Mouse (Mus musculus): ENCODE data around the gene Gna11. TPM values are rescaled to one million over a fixed set of nuclear protein-coding genes. Genes with fewer than 3 reads are reported as not detected.

Gna11 gene
- polyA plus RNA-seq, 1 experiment from 2014 or later = 91.5 TPM

DNA sequence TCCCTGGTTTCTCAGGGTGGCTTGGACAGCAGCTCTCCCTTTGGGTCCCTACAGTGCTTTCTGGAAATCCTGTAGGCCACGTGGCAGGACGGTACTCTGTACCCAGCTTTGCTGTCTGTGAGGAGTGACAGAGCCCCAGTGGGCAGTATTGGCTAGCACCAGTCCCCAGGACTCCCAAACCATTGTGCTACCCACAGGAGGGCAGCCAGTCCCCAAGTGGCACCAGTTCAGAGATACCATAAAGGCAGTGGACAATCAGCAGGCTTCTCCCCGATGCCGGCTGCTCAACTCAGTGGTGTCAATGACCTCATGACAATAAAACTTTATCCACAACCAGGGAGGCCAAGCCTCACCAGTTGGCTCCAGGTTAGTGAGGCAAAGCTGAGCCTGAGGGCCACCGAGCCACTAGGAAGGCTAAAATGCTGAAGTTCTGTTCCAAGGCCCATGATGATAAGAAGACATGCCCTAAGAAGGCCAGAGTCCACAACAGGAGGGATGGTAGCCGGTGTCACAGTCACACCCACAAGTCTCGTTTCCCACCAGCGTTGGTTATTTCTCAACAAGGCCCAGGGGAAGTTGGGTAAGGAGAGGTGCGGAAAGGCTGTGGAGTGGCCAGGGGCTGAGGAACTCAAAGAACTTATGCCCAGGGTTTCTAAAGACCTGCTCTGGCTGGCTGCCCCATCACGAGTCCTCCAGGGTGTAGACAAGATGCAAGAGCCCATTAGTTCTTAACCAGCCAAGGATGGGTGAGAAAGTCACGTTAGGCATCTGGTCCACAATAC, 50.5 kb downstream of the Gna11 start:
- Histone ChIP-seq H3K4me1 (peaks cover 41% of the 10 kb centered on the region), H3K4me3 (peak overlapping the region; percentile 90), H3K36me3 (peaks cover 53% of the 10 kb centered on the region), H3K27ac (no peak overlapping the region), H3K9me3 (replicated peaks) (no peaks in the 10 kb centered on the region), H3K27me3 (ENCODE audit: low read depth, poor library complexity, severe bottlenecking) (no peaks in the 10 kb centered on the region)
- DNase-seq (ENCODE audit: low spot score) = no peak
- WGBS = 86% methylated on average over 11 of the region's 11 CpGs

GRCm38 (mm10) chr10:81493601-81494220, 51.3 kb downstream of the Gna11 start:
- Histone ChIP-seq H3K9me3 (replicated peaks) (no peaks in the 10 kb centered on the region), H3K4me3 (peak overlapping the region; percentile 90; the same call in 1 of the 2 replicates), H3K27me3 (ENCODE audit: low read depth, poor library complexity, severe bottlenecking) (no peaks in the 10 kb centered on the region), H3K36me3 (peaks cover 60% of the 10 kb centered on the region), H3K4me1 (peaks cover 34% of the 10 kb centered on the region), H3K27ac (no peak overlapping the region)
- 88% methylated on average over 8 of the region's 8 CpGs for WGBS
- no peak for DNase-seq (ENCODE audit: low spot score)

DNA sequence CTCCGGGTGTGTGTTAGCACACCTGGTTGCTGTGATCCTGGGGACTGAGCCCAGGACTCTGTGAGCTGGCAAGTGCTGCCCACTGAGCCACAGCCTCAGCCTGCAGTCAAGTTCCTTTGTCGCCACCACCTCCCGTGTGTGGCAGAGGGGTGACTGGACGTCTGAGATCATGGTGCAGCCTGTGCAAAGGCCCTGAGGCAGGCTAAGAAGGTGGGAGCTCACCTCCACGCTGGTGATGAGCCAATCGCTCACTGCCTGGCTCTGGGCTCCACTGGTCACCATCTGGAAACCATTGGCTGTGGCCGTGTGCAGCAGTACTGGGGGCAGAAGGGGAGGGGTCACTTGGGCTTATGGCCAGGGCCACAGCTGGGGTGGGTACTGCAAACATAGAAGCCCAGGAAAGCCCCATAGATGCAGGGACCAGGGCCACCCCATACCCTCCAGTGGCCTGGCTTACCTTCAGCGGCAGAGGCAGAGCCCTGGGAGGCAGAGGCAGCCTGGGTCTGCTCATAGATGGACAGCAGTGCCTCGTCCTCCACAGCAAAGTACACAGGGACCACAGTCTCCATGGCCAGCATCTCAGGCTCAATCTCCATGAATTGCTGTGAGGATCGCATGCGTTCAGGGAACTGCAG, 52.3 kb downstream of the Gna11 start:
- no peaks in the 10 kb centered on the region for H3K9me3 ChIP-seq (replicated peaks)
- WGBS = 84% methylated on average over 11 of the region's 11 CpGs
- H3K4me3 ChIP-seq = peak overlapping the region; percentile 16; the same call in 1 of the 2 replicates
- DNase-seq (ENCODE audit: low spot score) = no peak
- H3K27me3 ChIP-seq (ENCODE audit: low read depth, poor library complexity, severe bottlenecking) = no peaks in the 10 kb centered on the region
- H3K4me1 ChIP-seq = peaks cover 31% of the 10 kb centered on the region
- H3K27ac ChIP-seq = no peak overlapping the region; the same call in 1 of the 2 replicates
- H3K36me3 ChIP-seq = peaks cover 70% of the 10 kb centered on the region

DNA sequence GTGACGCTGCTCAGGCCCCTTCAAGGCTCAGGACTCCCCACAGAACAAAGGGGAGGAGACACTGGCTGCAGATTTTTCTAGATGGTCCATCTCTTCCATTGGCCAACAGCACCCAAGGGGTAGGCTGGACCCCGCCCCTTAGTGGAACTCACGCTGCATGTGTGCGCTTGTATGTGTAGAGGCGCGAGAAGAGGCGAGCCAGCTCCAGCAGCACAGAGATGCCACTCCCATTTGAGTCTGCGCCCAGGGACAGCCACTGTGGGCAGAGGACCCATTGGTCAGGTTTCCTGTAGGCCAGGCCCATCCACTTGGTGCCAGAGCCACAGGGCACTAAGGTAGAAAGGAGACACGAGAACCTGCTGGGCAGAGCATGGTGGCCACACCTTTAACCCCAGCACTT, 54.0 kb downstream of the Gna11 start:
- Histone ChIP-seq H3K4me3 (no peak overlapping the region), H3K36me3 (peaks cover 87% of the 10 kb centered on the region), H3K27me3 (ENCODE audit: low read depth, poor library complexity, severe bottlenecking) (no peaks in the 10 kb centered on the region), H3K27ac (no peak overlapping the region), H3K4me1 (peaks cover 25% of the 10 kb centered on the region), H3K9me3 (replicated peaks) (no peaks in the 10 kb centered on the region)
- DNase-seq (ENCODE audit: low spot score) = no peak
- 96% methylated on average over 9 of the region's 9 CpGs for WGBS

DNA sequence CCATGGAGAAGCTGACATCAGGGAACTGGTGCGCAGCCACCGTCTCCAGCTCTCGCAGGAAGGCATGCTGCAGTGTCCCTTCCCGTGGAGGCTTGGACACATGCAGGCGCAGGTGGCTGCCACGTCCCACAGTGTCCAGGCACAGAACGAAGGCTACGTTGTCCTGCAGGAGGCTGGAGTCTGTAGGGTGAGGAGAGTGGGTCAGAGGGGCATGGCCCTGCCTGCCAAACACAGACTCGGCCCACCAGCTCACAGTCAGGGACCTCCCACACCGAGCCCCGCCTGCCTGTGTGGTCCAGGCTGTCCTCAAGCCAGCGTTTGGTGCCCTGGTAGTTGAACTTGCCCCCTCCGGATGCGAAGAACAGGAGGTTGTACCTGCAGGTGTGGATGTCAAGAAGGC, 55.0 kb downstream of the Gna11 start:
- H3K9me3 ChIP-seq (replicated peaks) = no peaks in the 10 kb centered on the region
- 88% methylated on average over 14 of the region's 14 CpGs for WGBS
- H3K27me3 ChIP-seq (ENCODE audit: low read depth, poor library complexity, severe bottlenecking) = no peaks in the 10 kb centered on the region
- H3K27ac ChIP-seq = no peak overlapping the region
- peaks cover 92% of the 10 kb centered on the region for H3K36me3 ChIP-seq
- H3K4me3 ChIP-seq = no peak overlapping the region
- peaks cover 16% of the 10 kb centered on the region for H3K4me1 ChIP-seq
- no peak for DNase-seq (ENCODE audit: low spot score)

DNA sequence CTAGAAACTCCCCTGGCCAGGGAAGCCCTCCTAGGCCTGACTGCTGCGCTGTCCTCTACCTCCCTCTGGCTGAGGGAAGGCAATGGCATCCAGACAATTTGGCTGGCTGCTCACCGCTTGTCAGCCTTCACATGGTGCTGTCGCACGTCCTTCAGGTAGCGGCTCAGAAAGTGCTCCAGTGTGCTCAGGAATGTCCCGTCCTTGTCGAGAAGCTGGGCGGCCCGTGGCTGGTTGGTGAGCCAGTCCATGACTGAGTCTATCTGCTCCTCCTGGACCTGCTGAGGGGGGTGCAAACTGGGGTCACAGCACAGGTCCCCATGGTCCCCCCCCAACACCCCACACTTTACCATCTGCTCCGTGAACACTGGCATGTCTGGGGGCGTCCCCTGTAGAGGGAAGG, 56.9 kb downstream of the Gna11 start:
- peaks cover 75% of the 10 kb centered on the region for H3K36me3 ChIP-seq
- H3K27ac ChIP-seq = no peak overlapping the region
- no peak for DNase-seq (ENCODE audit: low spot score)
- H3K27me3 ChIP-seq (ENCODE audit: low read depth, poor library complexity, severe bottlenecking) = 0 out of 2 replicates have a peak, but pooled peaks cover under 1% of the 10 kb centered on the region
- no peak overlapping the region for H3K4me3 ChIP-seq
- H3K4me1 ChIP-seq = 0 out of 2 replicates have a peak, but pooled peaks cover 3% of the 10 kb centered on the region
- H3K9me3 ChIP-seq (replicated peaks) = no peaks in the 10 kb centered on the region
- WGBS = 88% methylated on average over 11 of the region's 11 CpGs

DNA sequence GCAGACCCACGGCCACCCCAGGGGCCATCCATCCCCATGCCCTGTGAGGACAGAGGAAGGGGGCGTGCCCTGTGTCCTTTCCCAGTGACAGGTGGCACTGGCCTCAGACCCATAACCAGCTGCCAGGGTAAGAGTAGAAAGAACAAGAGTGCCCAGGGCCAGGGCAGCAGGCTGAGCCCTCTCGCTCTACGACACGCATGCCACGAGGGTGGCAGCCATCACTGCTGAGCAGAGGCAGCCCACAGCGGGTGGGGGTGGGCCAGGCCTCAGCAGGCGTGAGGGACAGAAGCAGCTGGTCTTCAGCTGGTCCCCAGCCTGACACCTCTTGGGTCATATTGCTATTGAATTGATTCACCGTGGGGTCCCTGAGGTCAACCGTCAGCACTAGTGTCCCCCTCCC, 58.5 kb downstream of the Gna11 start:
- Histone ChIP-seq H3K27me3 (ENCODE audit: low read depth, poor library complexity, severe bottlenecking) (peaks cover 16% of the 10 kb centered on the region), H3K4me1 (peaks cover 12% of the 10 kb centered on the region), H3K27ac (no peak overlapping the region), H3K4me3 (no peak overlapping the region), H3K9me3 (replicated peaks) (no peaks in the 10 kb centered on the region), H3K36me3 (peaks cover 59% of the 10 kb centered on the region)
- WGBS = 90% methylated on average over 10 of the region's 10 CpGs
- no peak for DNase-seq (ENCODE audit: low spot score)

- no peak overlapping the region for H3K4me3 ChIP-seq
- H3K36me3 ChIP-seq = peaks cover 50% of the 10 kb centered on the region
- 76% methylated on average over 7 of the region's 7 CpGs for WGBS
- peaks cover 26% of the 10 kb centered on the region for H3K27me3 ChIP-seq (ENCODE audit: low read depth, poor library complexity, severe bottlenecking)
- no peaks in the 10 kb centered on the region for H3K9me3 ChIP-seq (replicated peaks)
- H3K4me1 ChIP-seq = peaks cover 12% of the 10 kb centered on the region
- no peak for DNase-seq (ENCODE audit: low spot score)
- H3K27ac ChIP-seq = no peak overlapping the region
Observed at GRCm38 (mm10) chr10:81485479-81486018, 59.4 kb downstream of the Gna11 start.

- Histone ChIP-seq H3K4me3 (no peak overlapping the region), H3K36me3 (peaks cover 45% of the 10 kb centered on the region), H3K27me3 (ENCODE audit: low read depth, poor library complexity, severe bottlenecking) (peaks cover 31% of the 10 kb centered on the region), H3K4me1 (peaks cover 11% of the 10 kb centered on the region), H3K9me3 (replicated peaks) (no peaks in the 10 kb centered on the region), H3K27ac (no peak overlapping the region)
- WGBS = 37% methylated on average over 2 of the region's 2 CpGs
- no peak for DNase-seq (ENCODE audit: low spot score)
Observed at GRCm38 (mm10) chr10:81485060-81485449, 59.9 kb downstream of the Gna11 start.

- peaks cover 36% of the 10 kb centered on the region for H3K27me3 ChIP-seq (ENCODE audit: low read depth, poor library complexity, severe bottlenecking)
- no peak overlapping the region for H3K4me3 ChIP-seq
- peaks cover 40% of the 10 kb centered on the region for H3K36me3 ChIP-seq
- no peaks in the 10 kb centered on the region for H3K9me3 ChIP-seq (replicated peaks)
- WGBS = 72% methylated on average over 6 of the region's 6 CpGs
- no peak overlapping the region for H3K27ac ChIP-seq
- no peak for DNase-seq (ENCODE audit: low spot score)
- peaks cover 9% of the 10 kb centered on the region for H3K4me1 ChIP-seq
Observed at GRCm38 (mm10) chr10:81484441-81485059, 60.4 kb downstream of the Gna11 start.

GRCm38 (mm10) chr10:81483983-81484382, 61.0 kb downstream of the Gna11 start:
- H3K4me1 ChIP-seq = peaks cover 9% of the 10 kb centered on the region
- H3K27me3 ChIP-seq (ENCODE audit: low read depth, poor library complexity, severe bottlenecking) = peaks cover 38% of the 10 kb centered on the region
- no peak overlapping the region for H3K27ac ChIP-seq
- H3K4me3 ChIP-seq = no peak overlapping the region
- no peaks in the 10 kb centered on the region for H3K9me3 ChIP-seq (replicated peaks)
- 22% methylated on average over 9 of the region's 9 CpGs for whole genome bisulfite sequencing
- H3K36me3 ChIP-seq = peaks cover 34% of the 10 kb centered on the region
- peak; percentile 62 for DNase-seq (ENCODE audit: low spot score)

DNA sequence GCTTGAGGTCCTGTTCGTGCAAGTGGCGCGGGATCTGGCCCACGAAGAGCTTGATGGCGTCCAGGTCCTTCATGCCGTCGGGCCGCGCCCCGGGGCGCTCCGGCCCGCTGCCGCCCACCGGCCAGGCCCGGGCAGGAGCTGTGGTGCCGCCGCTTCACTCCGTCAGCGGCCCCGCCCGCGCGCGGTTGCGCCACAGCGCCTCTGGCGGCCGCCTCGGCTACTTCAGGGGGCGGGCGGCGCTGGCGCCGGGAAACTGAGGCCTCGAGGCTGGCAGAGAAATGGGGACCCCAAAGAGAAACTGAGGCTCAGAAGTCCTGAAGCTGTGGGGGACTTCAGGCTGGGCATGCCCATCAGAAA, 62.5 kb downstream of the Gna11 start, which contains the start of gene Celf5:
Gene Celf5 (minus strand): TSS at position 177 of the 357 bp plus-strand sequence.
- Histone ChIP-seq H3K4me1 (peaks cover 10% of the 10 kb centered on the region), H3K9me3 (replicated peaks) (no peaks in the 10 kb centered on the region), H3K36me3 (peaks cover 20% of the 10 kb centered on the region), H3K27ac (peak within 1 kb of the TSS; percentile 25; the same call in 1 of the 2 replicates), H3K4me3 (peak within 1 kb of the TSS; percentile 51), H3K27me3 (ENCODE audit: low read depth, poor library complexity, severe bottlenecking) (peaks cover 53% of the 10 kb centered on the region)
- peak; percentile 81 for DNase-seq (ENCODE audit: low spot score)
- WGBS = 1% methylated on average over 36 of the region's 36 CpGs
